Mouse (Mus musculus) c-Kit-positive CD71-negative TER-119-negative erythroid progenitor cells, embryonic 14.5 days (primary cell): Measurements from ENCODE around the gene Clba1.
"Not testable (repeated sequence)": the region's sequence is repeated elsewhere in the genome, so short reads cannot be mapped to it uniquely, and the experiment has no call there.

ENCODE experiments used
- DNase-seq: peaks from one replicate; pipeline ENCODE4 v3.0.0-alpha.2; 2013; ENCODE audit warnings: low read depth

Clba1 gene

DNA sequence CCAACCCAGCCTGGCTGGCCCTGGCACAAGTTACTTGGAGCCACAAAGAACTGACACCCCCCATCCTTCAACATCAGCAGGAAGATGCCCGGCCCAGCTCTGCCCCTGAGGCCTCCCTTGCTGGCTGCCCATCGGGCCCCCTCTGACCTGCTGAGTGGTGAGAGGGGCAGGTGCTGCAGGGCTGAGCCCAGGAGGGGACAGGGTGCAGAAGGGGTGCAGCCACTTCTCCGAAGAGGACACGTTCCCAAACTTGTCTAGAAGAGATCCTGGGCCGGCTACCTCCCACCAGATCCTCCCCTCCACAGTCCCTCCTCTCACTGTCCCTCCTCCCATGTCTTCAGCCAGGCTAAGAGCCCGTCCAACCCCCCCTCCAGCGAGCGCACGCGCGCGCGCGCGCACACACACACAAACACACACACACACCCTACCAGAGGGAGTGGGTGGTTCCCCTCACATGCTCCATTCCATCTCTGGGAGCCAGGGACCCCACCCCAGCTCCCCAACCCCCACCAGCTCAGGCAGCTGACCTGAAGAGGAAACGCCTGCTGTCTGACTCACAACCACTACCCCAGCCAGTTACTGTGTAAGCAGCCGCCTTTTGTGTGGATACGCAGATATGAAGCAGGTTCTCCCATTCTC is 13.2 kb upstream of the Clba1 start:
- no peak for DNase-seq

DNA sequence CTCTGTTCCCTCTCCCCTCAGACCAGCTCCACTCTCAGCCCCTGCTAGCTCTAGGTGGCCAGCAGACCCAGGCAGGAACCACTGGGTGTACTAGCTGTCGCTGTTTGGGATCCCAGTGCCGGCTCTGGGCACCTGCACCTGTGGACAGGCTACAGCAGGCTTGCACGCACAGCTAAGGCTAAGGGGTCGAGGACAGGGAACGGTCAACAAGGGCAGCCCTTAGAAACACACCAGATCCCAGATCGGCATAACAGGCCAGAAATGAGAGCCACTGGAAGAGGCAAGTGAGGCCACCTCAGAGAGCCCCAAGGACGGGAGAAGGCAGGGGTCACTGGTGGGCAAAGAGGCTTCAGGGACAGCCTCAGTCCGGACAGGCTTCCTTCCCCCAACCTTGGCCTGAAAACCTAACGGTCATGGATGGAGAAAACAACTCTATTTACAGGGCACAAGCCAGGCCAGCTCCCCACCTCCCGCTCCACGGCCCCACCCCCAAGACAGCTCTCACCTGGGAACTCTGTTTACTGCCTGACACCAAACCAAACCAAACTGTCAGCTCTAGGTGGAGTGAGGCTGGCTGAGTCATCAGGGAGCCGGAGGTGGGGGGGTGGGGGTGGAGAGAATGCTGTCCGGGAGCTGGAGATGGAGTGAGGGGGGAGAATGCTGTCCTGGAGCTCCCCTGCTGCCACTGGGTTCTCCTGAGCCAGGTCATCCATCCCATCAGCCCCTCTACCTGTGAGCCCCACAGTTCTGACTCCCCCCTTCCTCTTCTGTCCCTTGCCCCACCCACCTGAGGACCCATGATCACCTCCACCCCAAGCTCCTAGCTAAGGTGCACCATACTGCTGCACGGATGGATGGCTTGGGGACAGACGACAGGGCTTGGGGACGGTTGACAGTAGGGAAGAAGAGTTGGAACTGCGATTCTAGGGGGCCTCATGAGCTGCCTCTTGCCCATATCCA is 11.9 kb upstream of the Clba1 start:
- no peak for DNase-seq

DNA sequence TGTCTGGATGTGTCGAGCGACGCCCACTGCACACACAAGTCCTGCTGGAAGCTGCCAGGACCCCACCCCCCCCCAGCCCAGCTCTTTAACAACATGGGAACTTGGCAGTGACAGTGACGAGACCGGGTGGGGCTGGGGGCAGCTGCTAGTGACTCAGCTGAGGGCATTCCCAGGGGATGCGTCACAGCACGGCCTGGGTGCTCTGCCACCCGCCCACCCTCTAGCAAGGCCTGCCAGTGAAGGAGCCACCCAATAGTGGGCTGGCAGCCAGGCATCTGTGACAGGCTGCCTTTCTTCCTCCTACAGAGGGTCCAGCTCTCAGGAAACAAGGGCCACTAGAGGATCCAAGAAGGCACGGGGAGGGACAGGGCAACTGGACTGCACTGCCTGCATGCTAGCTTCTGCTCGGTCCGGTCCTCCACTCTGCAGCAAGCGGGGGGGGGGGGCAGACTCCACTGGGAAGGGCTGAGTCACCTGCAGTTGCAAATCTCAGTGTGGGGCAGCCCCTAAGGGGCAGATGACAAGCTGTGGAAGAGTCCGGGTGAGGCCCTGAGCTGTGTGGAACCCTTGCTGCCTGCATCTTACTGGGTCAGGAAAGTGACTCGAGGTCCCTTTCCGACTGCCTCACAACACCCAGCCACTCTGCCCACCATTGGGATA is 10.9 kb upstream of the Clba1 start:
- DNase-seq = no peak

DNA sequence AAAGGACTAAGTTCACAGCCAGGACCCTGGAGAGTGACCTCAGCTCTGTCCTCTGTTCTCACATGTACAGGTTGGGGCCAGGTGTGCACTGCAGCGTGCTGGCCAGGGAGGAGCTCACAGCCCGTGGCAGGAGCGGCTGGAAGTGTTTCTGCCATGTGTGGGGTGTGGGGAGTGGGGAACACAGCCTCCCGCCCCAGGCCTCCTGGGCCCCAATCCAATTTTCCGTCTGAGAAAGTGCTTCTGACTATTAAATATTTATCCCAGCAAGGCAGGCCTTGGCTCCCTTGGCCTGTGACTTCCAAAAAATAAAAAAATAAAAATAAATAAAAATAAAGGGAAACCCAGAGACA is 10.4 kb upstream of the Clba1 start:
- no peak for DNase-seq

DNA sequence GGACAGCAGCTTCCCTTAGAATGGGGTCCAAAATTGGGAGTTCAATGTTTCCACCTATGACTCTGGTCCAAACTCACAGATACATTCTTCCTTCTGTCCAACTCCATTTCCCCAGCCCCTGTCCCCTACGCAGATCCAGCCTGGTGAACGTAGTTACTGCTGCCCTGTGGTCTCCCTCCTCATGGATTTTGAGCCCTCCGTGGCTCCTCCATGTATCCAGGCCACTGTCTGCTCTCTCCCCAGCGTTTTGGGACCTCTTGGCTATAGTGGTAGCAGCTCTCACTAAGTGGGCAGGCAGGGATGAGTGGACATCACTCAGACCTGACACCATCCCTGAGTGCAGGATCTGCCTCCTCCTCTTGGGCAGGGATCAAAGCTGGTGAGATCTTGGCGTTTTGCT is 10.0 kb upstream of the Clba1 start:
- DNase-seq = no peak

DNA sequence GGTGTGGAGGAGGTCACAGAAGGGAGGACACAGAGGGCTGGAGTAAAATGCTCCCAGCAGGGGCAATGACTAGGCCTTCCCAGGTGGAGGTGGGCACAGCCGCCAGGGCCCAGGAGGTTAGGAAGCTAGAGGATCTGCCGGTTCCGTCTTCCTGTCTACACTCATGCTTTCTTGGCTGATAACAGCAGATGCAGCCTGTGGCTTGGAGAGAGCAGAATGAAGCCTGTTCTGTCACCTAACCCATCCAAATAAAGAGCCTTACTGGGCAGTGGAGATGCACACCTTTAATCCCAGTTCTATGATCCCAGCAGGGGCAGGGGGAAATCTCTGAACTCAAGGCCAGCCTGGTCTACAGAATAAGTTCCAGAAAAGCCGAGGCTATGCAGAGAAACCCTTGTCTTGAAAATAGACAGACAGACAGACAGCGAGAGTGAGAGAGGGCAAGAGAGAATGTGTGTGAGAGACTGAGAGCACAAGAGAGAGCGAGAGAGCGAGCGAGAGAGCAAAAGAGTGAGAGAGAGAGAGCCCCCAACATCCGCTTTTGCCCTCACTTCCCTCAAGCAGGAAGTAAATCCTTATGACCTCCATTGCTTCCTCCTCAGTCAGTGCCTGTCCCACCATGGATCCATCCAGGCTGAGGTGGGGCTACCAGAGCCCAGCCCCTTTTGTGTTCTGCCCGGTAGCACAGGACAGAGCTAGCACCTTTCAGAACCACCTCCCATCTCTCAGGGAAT is 9.3 kb upstream of the Clba1 start:
- no peak for DNase-seq

DNA sequence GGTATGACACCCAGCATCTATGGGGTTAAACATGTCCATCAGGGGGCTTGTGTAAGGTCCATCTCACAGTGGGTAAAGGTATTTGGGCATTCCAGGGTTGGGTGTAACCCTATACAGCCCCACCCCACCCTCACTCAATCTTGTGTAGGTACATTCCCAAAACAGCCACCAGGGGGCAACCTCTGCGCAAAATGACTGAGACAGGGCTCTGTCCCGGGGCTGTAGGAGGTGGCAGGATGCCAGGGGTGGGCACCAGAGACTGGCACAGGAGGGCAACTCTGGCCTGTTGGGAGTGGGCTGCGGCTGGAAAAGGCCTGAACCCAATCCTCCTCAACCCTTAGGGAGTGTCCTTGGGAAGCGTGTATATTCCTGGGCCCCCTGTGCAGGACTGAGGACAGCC is 8.3 kb upstream of the Clba1 start:
- DNase-seq = peak; percentile 74

DNA sequence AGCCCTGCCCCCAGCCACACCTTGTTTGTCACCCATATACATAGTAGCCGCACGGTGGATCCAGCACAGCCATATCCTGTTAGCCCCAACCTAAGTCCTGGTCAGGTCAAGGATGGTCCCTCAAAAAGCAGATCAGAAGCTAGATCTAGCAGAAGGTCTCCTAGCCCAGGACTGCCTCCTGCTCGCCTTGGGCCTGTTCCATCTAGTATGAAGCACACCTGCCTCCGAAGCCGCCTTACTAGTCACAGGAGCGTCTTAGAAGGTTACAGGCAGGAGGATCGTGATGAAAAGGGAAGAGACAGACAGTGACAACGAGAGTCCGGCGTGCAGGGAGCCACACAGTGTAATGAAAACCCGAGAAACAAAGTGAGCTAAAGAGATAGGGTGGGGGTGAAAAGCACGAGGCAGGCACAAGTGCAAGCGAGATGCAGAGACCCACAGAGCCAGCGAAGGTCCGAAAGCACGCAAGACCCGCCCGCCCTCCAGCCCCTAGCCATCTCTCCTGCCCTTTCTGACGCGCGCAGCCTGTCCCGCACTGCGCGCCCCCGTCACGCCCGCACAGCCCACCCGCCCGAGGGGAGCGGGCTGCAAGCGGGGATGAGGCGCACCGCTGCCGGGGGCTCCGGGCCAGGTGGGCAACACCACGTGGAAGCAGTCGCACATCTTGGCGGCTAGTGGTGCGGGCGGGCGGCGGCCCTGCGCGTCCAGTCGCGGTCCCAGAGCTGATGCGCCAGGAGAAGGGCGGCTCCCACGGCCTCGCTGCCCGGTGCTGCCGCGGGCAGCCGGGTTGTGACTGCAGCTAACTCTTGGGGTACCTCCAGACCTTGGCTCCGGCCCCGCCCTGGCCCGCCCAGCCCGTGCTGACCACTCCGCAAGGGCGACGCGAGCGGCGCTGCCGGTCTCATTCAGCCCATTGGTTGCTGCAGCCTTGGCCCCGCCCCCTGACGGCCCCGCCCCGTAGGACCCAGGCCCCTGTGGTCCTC is 6.6 kb upstream of the Clba1 start, which contains the start of gene Ahnak2:
Gene Ahnak2 (minus strand): TSS at position 794 of the 983 bp plus-strand sequence.
- DNase-seq = no peak

DNA sequence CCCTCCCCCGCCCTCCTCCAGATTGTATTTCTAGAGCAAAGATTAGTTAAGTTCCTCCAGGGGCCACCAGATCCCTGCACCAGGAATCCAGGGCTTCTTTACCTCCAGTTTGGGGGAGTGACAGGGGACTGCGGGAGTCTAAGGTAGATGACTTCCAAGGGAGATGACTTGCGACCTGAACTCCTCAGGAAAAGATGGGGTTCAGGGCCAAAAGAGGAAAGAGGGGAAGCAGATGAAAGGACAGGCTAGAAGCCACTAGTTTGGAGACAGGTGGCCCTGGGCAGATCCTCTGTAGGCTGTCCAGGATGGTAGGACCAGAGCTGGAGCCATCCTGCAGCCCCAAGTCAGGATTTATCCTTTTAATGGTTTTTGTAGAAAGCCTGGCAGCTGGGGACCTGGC is 5.8 kb upstream of the Clba1 start:
- no peak for DNase-seq

DNA sequence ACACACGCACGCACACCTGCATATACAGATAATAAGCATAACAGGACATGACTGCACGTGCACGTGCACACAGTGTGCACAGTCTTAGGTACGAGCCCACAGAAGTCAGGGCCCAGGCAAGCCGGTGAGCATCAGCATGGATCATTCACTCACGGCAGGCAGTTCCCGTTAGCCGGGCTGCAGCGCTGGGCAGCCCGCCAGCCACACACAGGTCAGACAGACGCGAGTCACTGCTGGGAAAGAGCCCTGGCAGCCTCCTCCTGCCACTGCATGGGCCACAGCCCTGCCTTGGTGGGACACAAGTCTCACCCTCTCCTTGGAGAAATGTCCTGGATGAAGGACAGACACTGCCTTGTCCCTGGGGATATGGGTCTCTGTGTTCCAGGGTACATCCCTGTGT is 4.7 kb upstream of the Clba1 start:
- DNase-seq = no peak

DNA sequence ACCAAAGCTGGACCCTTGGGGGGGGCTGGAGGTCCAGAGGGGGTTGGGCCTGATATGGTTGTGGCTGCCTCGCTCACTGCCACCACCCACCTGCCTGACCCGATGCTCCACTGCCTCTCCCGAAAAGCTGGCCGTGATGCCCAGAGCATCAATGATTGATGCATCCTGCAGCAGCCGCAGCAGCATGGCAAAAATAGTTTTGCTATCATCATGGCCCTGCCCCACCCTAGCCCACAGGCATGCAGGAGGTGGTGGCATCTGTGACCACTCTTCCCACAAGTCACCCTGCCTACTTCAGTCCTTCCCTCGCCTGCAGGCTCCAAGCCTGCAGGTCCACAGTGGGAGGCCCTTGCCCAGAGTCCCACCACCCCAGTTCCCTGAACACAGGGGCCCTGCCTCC is 2.7 kb upstream of the Clba1 start:
- no peak for DNase-seq

DNA sequence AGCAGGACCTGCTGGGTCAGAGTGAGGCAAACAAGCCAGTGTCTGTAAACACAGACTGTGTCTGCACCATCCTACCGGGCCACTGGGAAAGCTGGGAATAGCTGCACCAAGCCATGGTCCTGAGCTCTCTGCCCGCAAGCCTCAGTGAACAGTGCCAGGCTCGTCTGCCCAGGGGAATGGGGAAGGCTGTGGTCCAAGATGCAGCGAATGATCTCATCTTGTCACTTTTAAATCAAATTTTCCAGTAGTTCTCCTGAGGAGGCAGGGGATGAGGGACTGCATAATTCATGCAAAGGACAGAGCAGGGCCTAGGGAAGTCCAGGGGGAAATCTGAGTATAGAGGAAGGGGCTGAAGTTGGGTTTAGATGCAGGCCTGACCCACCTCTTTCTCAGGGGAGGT is 941 bp upstream of the Clba1 start:
- DNase-seq = no peak

DNA sequence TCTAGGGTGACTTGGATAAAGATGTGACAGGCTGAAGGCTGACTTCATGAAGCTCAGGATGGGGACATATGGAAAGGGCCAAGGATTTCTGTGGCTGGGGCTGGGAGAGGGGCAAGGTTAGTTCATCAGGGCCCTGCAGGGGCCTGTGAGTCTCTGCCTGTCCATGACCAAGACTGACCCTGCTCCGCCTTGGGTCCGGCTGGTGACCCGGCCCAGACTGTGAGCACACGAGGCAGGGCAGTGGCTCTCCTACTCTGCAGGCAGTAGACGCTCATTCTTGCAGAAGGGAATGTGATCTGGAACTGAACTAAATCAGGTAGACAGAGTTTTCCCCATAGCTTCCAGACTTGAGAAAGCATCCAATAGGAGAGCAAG is 538 bp upstream of the Clba1 start:
- no peak for DNase-seq

DNA sequence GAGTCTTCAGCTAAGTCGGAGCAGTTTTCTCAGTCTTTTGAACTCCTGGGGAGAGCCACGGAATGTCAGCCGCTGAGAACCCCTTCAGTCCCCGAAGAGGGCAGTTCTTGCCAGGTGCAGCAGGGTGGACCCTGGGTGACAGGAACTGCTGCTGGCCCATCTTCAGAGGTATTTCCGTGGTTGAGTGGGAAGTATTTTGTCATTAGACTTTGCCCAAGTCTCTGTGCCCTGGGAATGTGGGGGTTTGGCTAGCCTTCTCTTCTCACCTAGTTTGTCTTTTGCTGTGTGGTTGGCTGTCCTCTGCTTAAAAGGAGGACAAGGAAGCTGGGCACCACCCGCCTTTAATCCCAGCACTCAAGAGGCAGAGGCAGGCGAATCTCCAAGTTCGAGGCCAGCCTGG is 904 bp downstream of the Clba1 start:
- no peak for DNase-seq

DNA sequence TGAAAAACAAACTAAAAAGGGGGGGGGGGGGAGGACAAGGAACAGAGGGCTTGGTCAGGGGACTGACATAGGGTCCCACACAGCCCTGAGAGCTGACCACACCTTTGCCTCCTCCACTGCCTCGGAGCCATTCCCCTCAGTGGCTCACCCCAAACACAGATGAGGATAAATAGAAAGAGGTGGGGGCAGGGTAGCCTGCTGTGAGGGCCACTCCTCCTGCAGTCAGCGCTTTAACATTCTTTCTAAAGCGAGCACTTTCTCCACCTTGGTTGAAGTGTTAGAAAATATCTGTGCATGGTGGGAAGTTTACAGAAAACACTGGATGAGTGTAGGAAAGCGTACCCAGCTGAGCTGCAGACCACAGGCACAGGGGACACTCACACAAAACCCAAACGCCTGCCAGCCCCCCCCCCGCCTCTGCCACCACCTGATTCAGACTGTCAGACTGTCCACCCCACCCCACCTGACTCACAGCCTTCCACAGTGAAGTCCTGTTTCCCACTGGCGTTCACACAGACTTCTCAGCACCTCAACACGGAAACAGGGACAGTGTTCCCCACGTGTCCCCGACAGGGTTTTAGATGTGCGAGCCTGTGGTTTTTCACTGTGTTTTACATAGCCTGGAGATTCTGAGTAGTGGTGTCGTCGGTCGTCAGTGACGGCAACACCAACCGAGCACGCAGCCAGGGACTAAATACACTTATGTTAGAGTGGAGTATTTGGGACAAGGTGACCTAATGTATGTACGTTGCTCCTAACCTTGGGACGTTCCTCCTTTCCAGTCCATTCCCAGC is 1.6 kb downstream of the Clba1 start:
- DNase-seq = no peak

DNA sequence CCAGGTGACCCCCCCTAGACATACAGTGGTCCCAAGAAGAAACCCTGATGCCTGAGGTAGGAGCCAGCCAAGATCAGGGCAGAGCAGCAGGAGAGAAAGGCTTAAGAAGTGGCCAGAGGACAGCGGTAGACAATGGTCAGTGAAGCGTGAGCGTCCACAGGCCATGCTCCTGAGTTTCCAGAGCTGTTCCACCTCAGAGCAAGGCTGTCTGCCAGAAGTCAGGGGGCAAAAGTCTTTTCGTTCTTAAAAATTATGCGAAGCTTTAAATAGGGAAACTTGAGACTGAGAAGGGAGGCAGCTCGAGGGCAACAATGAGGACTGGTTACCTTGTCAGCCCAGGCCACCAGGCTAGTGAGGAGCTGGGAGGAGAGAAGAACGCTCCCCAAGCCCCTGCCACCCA is 4.6 kb downstream of the Clba1 start:
- no peak for DNase-seq

DNA sequence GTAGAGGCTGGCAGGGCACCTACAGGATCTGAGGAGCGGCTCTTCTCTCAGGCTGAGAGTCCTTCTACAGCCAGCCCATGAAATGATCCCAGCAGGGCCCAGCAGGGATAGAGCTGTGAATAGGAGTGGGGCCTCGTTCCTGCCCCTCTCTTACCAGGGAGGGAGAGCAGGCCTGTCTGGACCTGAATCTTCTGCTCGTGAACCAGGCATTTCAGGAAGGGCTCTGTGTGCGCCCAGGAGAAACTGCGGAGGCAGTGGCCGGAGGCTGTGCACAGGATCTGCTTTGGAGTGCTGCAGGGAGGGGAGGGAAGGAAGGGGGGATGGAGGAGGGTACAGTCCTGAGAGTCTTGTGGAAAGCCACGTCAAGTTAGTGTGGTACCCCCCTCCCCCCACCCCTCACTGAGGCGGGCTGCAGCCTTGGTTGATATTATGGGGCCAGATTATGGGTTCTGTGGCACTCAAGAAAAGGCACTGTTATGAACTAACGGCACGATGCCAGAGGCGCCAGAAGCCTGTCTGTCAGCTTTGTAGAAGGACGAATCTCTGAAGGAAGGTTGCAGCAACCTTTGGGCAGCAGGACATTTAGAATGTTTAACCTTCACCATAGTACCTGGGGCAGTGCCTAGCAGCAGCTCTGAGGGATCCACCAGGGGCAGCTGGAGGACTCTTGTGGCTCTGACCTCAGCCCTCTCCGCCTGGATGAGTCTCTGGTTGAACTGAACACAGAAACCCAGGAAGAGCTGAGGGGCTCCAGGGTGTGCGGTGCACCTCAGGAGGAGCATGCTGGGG is 6.1 kb downstream of the Clba1 start:
- no peak for DNase-seq

DNA sequence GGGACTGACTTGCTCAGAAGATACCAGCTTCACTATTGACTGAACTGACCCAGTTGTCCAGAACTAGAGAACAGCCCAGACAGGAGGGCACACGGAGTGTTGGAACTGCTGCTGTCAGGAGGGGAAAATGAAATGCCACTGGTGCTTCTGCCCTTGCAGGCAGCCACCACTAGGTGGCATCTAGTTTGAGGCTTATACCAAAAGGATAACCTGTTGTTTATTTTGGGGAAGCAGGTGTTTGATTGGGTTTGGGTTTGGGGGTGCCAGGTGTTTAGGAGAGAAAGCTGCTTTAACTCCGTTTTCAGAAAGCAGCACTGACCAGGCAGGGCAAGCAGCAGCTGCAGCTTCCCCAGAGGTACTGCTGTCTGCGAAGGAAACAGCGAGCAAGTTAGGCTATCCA is 7.6 kb downstream of the Clba1 start:
- no peak for DNase-seq

DNA sequence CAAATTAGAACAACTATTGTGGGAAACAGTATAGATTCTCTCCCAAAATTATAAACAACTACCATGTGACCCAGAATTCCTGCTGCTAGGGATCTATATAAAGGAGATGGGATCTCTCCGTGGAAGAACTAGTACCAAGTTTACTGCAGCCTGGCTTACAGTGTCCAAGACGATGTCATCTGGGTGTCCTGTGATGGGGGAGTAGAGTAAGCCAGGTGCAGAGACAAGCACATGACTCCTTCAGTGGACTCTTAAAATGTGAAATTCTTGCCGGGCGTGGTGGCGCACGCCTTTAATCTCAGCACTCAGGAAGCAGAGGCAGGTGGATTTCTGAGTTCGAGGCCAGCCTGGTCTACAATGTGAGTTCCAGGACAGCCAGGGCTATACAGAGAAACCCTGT is 8.1 kb downstream of the Clba1 start:
- DNase-seq = not testable (repeated sequence)
